Mouse (Mus musculus) olfactory bulb, adult 2 months (tissue): ENCODE results near the gene Crybg1. TPM values are rescaled to one million over a fixed set of nuclear protein-coding genes. Genes with fewer than 3 reads are reported as not detected.

ENCODE experiments used
- H3K27ac ChIP-seq: fragments of 200-500 bp; 2 replicates; pipeline ENCODE4 v1.5.1; 2012; ENCODE audit warnings: low read depth, low read length; ENCODE audit not compliant: insufficient read depth
- H3K4me1 ChIP-seq: fragments of 200-500 bp; 2 replicates; pipeline ENCODE4 v1.6.1; 2012; ENCODE audit warnings: low read length; ENCODE audit not compliant: control insufficient read depth, insufficient read depth
- H3K4me3 ChIP-seq: fragments of 200-500 bp; 2 replicates; pipeline ENCODE4 v1.5.1; 2012; ENCODE audit warnings: mild to moderate bottlenecking, low read depth, low read length, moderate library complexity; ENCODE audit not compliant: insufficient read depth
- CTCF ChIP-seq: fragments of 200-500 bp; IDR thresholded peaks from 2 replicates; pipeline ENCODE4 v1.5.1; 2012; ENCODE audit warnings: low read depth, mild to moderate bottlenecking, low read length, moderate library complexity; ENCODE audit not compliant: insufficient read depth
- POLR2A ChIP-seq: fragments of 200-500 bp; IDR thresholded peaks from 2 replicates; pipeline ENCODE4 v1.6.1; 2012; ENCODE audit warnings: mild to moderate bottlenecking, low read depth, low read length, moderate library complexity; ENCODE audit not compliant: insufficient read depth
- WGBS: fragments of 180-500 bp; shearing (Covaris S2); methylation state at CpG from one replicate; pipeline ENCODE4 v1.1.7; 2018; 5-methylcytosine and 5-hydroxymethylcytosine counted together
- polyA plus RNA-seq: library from polyadenylated mRNA; stranded (reverse); fragments of >200 nt; gene quantifications from 2 replicates; pipeline ENCODE4 v1.2.4, GENCODE M21; 2012; ENCODE audit warnings: low replicate concordance; ENCODE audit not compliant: missing spikeins, insufficient read depth, insufficient read length

Gene Crybg1
- polyA plus RNA-seq, 1 experiment = not detected

DNA sequence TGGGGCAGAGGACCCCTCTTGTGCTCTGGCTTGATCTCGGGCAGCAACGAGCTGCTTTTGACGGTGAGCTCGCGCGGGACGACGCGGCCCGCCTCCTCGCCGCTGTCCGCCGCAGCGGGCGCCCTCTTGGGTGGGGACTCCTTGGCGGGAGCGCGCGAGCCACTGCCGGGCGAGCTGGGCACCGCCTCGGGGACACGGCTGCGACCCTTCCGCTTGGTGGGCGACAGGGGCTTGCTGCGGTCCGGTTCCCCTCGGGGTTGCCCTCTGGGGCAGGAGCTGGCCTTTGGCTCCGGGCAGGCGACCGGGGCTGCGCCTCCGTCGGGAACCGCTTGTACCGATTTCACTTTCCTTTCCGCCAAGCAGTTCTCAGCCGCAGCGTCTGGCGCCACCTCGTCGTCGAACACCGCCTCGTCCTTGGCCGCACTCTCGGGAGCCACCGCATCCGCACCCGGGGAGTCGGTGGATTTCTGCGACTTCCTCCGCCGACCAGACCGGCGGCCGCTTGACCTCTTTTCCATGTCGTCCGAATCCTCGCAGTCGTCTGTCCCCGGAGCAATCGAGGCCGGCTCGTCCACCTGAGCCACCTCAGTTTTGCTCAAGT is 145.0 kb downstream of the Crybg1 start:
- TF ChIP-seq CTCF (no peak), POLR2A (no peak)
- WGBS = 2% methylated on average over 68 of the region's 68 CpGs
- Histone ChIP-seq H3K27ac (no peak overlapping the region), H3K4me3 (peak overlapping the region; percentile 59), H3K4me1 (peaks cover 26% of the 10 kb centered on the region)

DNA sequence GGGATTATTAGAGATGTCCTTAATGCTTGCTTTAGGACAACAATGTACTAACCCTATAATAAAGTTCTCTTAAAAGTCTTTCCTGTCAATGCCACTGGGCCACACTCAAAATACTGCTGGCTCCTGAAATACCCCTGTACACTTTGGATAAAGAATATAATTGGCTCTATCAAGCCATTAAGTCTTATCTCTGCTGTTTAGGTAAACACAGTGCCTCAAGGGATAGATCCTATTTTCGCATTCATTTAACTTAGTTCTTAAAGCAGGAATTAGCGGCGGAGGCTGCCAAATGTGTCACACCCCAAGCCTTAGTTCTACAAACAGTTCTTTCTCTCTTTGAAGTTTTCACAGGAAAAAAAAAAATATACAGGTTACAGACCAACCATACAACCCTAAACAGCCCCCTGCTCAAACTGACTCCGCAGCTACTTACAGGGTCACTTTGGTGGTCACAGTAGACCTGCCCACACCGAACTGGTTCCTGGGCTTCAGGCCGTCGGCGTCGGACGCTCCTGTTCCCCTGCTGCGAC is 145.6 kb downstream of the Crybg1 start:
- 5% methylated on average over 11 of the region's 11 CpGs for WGBS
- H3K4me3 ChIP-seq = peak overlapping the region; percentile 59

DNA sequence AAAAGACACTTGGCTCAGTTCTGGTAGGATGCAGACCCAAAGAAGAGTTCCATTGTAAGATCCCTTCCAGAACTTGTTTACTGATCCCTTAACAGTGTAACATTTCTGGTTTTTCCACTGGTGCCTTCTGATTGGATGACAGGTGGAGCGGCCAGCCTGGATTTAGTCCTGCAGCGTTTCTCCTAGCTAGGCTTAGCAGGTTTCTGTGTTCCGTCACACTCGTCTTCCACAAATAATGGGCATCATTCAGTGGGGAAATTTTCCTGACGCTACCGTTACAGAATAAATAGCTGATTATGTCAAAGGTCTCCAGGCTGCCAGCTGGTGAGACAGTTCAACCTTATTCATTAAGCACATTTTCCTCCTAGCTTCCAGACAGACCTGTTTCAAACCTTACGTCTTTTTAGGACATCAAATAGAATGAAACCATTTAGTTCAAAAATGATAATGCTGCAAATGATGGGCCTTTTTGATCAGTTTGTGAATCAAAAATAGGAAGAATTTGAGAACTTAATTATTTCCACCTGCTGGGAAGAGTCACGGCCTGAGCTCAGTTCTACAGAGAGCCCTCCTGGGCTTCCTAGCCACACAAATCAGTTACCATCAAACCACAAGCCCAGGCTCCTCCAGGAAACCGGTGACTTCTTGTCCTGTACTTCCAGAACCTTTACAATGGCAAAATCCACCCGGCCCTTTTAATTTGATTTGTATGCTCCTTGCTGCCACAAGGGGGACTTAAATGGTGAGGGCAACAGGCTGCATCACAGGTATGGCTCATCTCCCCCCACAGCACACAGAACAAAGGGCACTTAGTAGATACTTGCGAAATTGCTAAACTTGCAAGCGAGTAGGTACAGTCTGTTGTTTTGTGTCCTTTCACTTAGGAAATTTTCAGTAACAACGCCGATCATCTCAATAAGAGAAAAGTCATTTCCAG is 146.4 kb downstream of the Crybg1 start:
- H3K27ac ChIP-seq = no peak overlapping the region
- TF ChIP-seq POLR2A (no peak), CTCF (no peak)
- 56% methylated on average over 14 of the region's 14 CpGs for WGBS
- peaks cover 33% of the 10 kb centered on the region for H3K4me1 ChIP-seq
- no peak overlapping the region for H3K4me3 ChIP-seq

More for the DNA sequence above, 145.6 kb downstream of the Crybg1 start:
- TF ChIP-seq CTCF = no peak
- TF ChIP-seq POLR2A = no peak
- H3K4me1 ChIP-seq = peaks cover 31% of the 10 kb centered on the region
- H3K27ac ChIP-seq = no peak overlapping the region

DNA sequence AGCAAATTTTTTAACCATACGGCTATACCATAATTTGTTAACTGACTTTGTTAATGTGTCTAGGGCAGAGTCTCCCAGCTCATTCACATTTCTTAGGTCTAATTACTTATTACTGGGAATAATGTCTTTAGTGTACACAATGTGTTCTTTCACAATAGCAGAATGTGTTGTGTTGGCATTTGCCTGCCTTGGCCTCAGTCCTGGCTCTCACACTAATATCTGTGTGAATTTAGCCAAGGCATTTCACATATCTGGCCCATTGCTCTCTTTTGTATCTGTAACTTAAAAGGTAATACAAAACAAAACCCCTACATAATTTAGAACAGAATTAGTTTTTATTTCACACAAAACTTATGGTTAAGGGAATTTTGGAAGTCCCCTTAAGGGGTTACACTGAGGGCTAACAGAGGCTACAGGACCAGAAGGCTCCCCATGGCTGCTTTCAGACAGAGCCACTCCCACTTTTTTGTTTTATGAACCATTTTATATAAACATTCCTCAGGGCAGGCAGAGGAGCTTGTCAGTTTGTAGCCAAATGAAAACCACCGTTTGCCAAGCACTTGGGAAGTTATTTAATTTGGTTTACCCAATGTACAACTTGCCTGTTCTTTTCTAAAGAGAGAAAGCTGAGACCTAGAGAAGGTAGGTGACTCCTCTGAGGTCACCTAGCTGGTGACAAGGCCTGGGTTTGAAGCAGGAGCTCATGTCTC is 148.3 kb downstream of the Crybg1 start:
- Histone ChIP-seq H3K4me1 (peaks cover 23% of the 10 kb centered on the region), H3K27ac (no peak overlapping the region), H3K4me3 (no peak overlapping the region)
- WGBS = 71% methylated on average over 2 of the region's 2 CpGs
- TF ChIP-seq POLR2A (no peak), CTCF (no peak)

DNA sequence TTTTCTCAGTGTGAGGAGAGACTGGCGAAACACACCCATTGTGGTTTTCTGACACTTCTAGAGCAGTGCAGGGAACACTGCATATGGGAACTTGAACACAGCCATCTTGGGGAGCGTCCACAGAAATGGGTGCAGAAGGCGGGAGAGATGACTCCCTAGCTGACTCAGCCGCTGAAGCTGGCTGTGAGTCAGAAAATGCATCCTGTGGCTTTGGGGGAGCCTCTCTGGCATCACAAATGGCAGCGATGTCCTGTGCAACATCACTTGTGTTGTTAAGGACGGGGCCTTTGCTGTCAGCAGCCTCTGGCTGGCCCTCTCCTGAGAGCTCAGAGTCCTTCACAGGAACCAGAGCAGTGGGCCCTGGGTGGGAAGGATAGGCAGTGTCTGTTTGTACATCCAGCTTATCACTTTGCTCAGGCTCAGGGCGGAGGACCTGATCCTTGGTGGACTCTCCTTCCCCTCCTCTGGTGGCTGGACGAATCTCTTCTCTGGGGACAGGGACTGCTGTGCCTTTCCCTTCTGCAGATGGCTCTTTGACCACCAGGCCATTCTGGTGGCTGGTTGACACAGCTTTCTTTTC is 150.1 kb downstream of the Crybg1 start:
- Histone ChIP-seq H3K4me3 (no peak overlapping the region), H3K4me1 (peaks cover 14% of the 10 kb centered on the region), H3K27ac (no peak overlapping the region)
- TF ChIP-seq POLR2A = no peak
- no peak for TF ChIP-seq CTCF
- 67% methylated on average over 8 of the region's 8 CpGs for WGBS

DNA sequence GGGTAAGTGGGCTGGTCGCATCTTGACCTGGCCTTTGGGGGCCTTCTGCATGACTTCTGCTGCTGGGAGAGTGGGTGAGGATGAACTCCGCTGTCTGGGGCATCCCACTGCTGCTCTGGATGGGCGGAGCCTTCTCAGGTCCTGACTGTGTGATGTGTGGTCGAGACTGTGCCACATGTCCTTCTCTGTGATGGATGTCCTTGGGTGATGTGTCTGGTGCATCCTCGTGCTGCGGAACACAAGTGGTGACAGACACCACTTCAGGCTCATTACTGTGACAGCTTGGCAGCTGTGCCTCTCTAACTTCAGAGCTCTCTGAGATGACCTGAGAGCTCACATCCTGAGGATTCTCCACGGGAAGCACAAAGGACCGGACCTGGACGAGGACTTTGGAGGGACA is 150.6 kb downstream of the Crybg1 start:
- 93% methylated on average over 9 of the region's 9 CpGs for WGBS
- Histone ChIP-seq H3K27ac (no peak overlapping the region), H3K4me1 (peaks cover 12% of the 10 kb centered on the region), H3K4me3 (no peak overlapping the region)
- TF ChIP-seq POLR2A (no peak), CTCF (no peak)

DNA sequence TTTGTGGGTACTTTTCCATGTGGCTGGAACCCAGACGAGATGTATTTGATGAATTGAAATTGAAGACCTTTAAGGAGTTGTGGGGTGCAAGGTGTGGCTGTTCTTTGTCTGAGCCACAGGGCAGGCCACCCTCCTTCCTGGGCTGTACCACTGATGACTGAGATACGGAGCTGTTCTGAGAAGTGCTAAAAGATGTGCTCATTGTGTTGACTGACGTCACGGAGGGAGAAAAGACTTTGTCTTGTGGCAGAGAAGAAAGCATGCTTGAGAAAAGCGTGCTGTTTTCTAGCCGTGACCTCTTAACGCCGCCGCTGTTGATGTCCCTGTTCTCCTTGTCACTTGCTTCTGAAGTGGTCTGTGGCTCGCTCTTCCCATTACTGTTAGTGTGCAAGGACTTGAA is 151.4 kb downstream of the Crybg1 start:
- TF ChIP-seq CTCF (no peak), POLR2A (no peak)
- Histone ChIP-seq H3K4me1 (peaks cover 12% of the 10 kb centered on the region), H3K4me3 (no peak overlapping the region), H3K27ac (no peak overlapping the region)
- 95% methylated on average over 10 of the region's 10 CpGs for WGBS

DNA sequence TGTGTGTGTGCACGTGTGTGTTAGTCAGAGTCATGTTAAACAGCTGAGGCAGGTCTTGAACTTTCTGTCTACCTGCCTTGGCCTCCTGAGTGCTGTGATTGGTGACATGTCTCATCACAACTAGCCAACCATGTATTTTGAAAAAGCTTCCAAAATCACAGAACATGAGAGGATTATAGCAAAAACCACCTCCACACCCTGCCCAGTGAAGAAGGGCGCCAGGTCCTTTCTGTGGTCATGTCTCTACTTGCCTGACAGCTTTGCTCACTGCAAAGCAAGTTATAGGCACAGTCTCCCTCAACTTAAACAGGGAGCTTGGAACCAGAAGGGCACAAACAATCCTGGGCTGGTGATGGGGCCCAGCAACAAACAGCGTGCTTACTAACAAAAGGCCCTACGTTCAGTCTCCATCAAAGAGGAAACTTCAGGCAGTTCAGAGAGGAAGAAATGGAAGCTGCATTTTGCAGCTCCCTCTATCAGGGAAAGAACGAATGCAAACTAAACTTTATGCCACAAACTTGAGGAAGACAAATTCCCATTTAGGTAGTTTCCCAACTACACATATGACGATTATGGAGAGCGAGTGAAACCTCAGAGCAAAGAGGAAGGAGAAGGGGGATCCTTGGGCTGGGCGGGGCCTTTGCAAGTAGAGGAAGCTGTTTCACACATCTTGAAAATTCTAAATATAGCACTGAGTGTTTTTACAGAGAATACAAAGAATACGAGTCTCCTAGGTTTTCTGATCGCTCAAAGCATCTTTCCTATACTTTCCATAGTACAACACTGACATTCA is 152.6 kb downstream of the Crybg1 start:
- Histone ChIP-seq H3K4me1 (peaks cover 12% of the 10 kb centered on the region), H3K27ac (no peak overlapping the region), H3K4me3 (no peak overlapping the region)
- TF ChIP-seq POLR2A (no peak), CTCF (no peak)
- 81% methylated on average over 10 of the region's 10 CpGs for WGBS

DNA sequence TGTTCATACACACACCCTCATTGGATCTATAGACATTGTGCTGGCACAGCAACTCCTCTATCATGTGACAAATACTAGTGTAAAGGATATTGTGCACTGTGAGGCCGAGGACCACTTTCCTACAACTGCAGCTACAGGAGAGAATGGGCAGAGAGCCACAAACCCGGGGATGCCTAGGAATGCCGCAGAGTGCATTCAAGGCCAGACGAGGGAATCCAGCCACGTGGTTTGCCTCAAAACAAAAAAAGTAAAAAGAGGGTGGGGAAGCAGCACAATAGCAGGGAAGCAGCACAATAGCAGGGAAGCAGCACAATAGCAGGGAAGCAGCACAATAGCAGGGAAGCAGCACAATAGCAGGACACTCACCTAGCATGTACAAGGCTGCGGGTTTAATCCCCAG is 155.5 kb downstream of the Crybg1 start:
- TF ChIP-seq CTCF = no peak
- no peak for TF ChIP-seq POLR2A
- WGBS = 20% methylated on average over 6 of the region's 6 CpGs
- no peak overlapping the region for H3K4me3 ChIP-seq

More for the DNA sequence above, 155.5 kb downstream of the Crybg1 start:
- Histone ChIP-seq H3K4me1 (peaks cover 5% of the 10 kb centered on the region), H3K27ac (no peak overlapping the region)
